Mouse (Mus musculus): ENCODE measurements around the gene Sowahb. TPM values are rescaled to one million over a fixed set of nuclear protein-coding genes. Genes with fewer than 3 reads are reported as not detected.

Gene Sowahb
- polyA plus RNA-seq, 1 experiment, result 0.01 TPM

- TF ChIP-seq TAL1 (IDR thresholded peaks at IDR 0.05; ENCODE audit: low read length) (no peak), GATA1 (IDR thresholded peaks at IDR 0.05; ENCODE audit: low read length) (no peak)
- Histone ChIP-seq H3K4me3 (replicated peaks) (peak overlapping the region; percentile 52), H3K9me3 (ENCODE audit: control insufficient read depth, low read length) (no peaks in the 10 kb centered on the region; the same call in 1 of the 2 replicates), H3K4me1 (ENCODE audit: control insufficient read depth) (no peaks in the 10 kb centered on the region), H3K27me3 (ENCODE audit: control insufficient read depth) (peaks cover 51% of the 10 kb centered on the region), H3K36me3 (ENCODE audit: control insufficient read depth) (no peaks in the 10 kb centered on the region)
Measured at GRCm38 (mm10) chr5:93043688-93044583, 886 bp downstream of the Sowahb start.

GRCm38 (mm10) chr5:93042831-93043687 is 1.8 kb downstream of the Sowahb start:
- no peaks in the 10 kb centered on the region for H3K36me3 ChIP-seq (ENCODE audit: control insufficient read depth)
- no peaks in the 10 kb centered on the region; the same call in 1 of the 2 replicates for H3K9me3 ChIP-seq (ENCODE audit: control insufficient read depth, low read length)
- no peak overlapping the region for H3K4me3 ChIP-seq (replicated peaks)
- H3K4me1 ChIP-seq (ENCODE audit: control insufficient read depth), result no peaks in the 10 kb centered on the region
- TF ChIP-seq GATA1 (IDR thresholded peaks at IDR 0.05; ENCODE audit: low read length) (no peak), TAL1 (IDR thresholded peaks at IDR 0.05; ENCODE audit: low read length) (no peak)
- H3K27me3 ChIP-seq (ENCODE audit: control insufficient read depth), result peaks cover 51% of the 10 kb centered on the region

- Histone ChIP-seq H3K4me3 (replicated peaks) (no peak overlapping the region), H3K36me3 (ENCODE audit: control insufficient read depth) (no peaks in the 10 kb centered on the region), H3K9me3 (ENCODE audit: control insufficient read depth, low read length) (no peaks in the 10 kb centered on the region; the same call in 1 of the 2 replicates), H3K27me3 (ENCODE audit: control insufficient read depth) (peaks cover 48% of the 10 kb centered on the region), H3K4me1 (ENCODE audit: control insufficient read depth) (no peaks in the 10 kb centered on the region)
- TF ChIP-seq GATA1 (IDR thresholded peaks at IDR 0.05; ENCODE audit: low read length), result no peak
- TF ChIP-seq TAL1 (IDR thresholded peaks at IDR 0.05; ENCODE audit: low read length), result no peak
Measured at GRCm38 (mm10) chr5:93042031-93042430, 2.8 kb downstream of the Sowahb start.

- H3K27me3 ChIP-seq (ENCODE audit: control insufficient read depth), result peaks cover 41% of the 10 kb centered on the region
Measured at GRCm38 (mm10) chr5:93041276-93041675, 3.5 kb downstream of the Sowahb start.

GRCm38 (mm10) chr5:93040095-93040494 is 4.7 kb downstream of the Sowahb start:
- Histone ChIP-seq H3K36me3 (ENCODE audit: control insufficient read depth) (no peaks in the 10 kb centered on the region), H3K4me3 (replicated peaks) (no peak overlapping the region), H3K27me3 (ENCODE audit: control insufficient read depth) (peaks cover 30% of the 10 kb centered on the region), H3K4me1 (ENCODE audit: control insufficient read depth) (no peaks in the 10 kb centered on the region), H3K9me3 (ENCODE audit: control insufficient read depth, low read length) (no peaks in the 10 kb centered on the region; the same call in 1 of the 2 replicates)
- TF ChIP-seq TAL1 (IDR thresholded peaks at IDR 0.05; ENCODE audit: low read length), result no peak
- no peak for TF ChIP-seq GATA1 (IDR thresholded peaks at IDR 0.05; ENCODE audit: low read length)

More at GRCm38 (mm10) chr5:93041276-93041675, 3.5 kb downstream of the Sowahb start:
- H3K4me3 ChIP-seq (replicated peaks), result no peak overlapping the region
- H3K9me3 ChIP-seq (ENCODE audit: control insufficient read depth, low read length), result no peaks in the 10 kb centered on the region; the same call in 1 of the 2 replicates
- H3K4me1 ChIP-seq (ENCODE audit: control insufficient read depth), result no peaks in the 10 kb centered on the region
- no peaks in the 10 kb centered on the region for H3K36me3 ChIP-seq (ENCODE audit: control insufficient read depth)
- TF ChIP-seq GATA1 (IDR thresholded peaks at IDR 0.05; ENCODE audit: low read length) (no peak), TAL1 (IDR thresholded peaks at IDR 0.05; ENCODE audit: low read length) (no peak)

GRCm38 (mm10) chr5:93036254-93036653 is 8.6 kb downstream of the Sowahb start:
- TF ChIP-seq GATA1 (IDR thresholded peaks at IDR 0.05; ENCODE audit: low read length) (no peak), TAL1 (IDR thresholded peaks at IDR 0.05; ENCODE audit: low read length) (no peak)
- Histone ChIP-seq H3K27me3 (ENCODE audit: control insufficient read depth) (no peaks in the 10 kb centered on the region), H3K36me3 (ENCODE audit: control insufficient read depth) (no peaks in the 10 kb centered on the region), H3K4me3 (replicated peaks) (no peak overlapping the region), H3K9me3 (ENCODE audit: control insufficient read depth, low read length) (no peaks in the 10 kb centered on the region), H3K4me1 (ENCODE audit: control insufficient read depth) (no peaks in the 10 kb centered on the region)

GRCm38 (mm10) chr5:93035285-93035684 is 9.5 kb downstream of the Sowahb start:
- Histone ChIP-seq H3K9me3 (ENCODE audit: control insufficient read depth, low read length) (no peaks in the 10 kb centered on the region), H3K4me1 (ENCODE audit: control insufficient read depth) (no peaks in the 10 kb centered on the region), H3K36me3 (ENCODE audit: control insufficient read depth) (no peaks in the 10 kb centered on the region), H3K4me3 (replicated peaks) (no peak overlapping the region), H3K27me3 (ENCODE audit: control insufficient read depth) (no peaks in the 10 kb centered on the region)
- TF ChIP-seq GATA1 (IDR thresholded peaks at IDR 0.05; ENCODE audit: low read length) (no peak), TAL1 (IDR thresholded peaks at IDR 0.05; ENCODE audit: low read length) (no peak)

- H3K4me1 ChIP-seq (ENCODE audit: control insufficient read depth), result no peaks in the 10 kb centered on the region
- no peaks in the 10 kb centered on the region for H3K36me3 ChIP-seq (ENCODE audit: control insufficient read depth)
- TF ChIP-seq GATA1 (IDR thresholded peaks at IDR 0.05; ENCODE audit: low read length) (no peak), TAL1 (IDR thresholded peaks at IDR 0.05; ENCODE audit: low read length) (no peak)
- no peaks in the 10 kb centered on the region for H3K9me3 ChIP-seq (ENCODE audit: control insufficient read depth, low read length)
- H3K4me3 ChIP-seq (replicated peaks), result no peak overlapping the region
- no peaks in the 10 kb centered on the region for H3K27me3 ChIP-seq (ENCODE audit: control insufficient read depth)
Measured at GRCm38 (mm10) chr5:93033087-93033870, 11.5 kb downstream of the Sowahb start.

All from erythroblast, embryonic 14.5 days (primary cell).